Mouse (Mus musculus) limb, embryonic 15.5 days (tissue): ENCODE data around the gene Kntc1. TPM values are rescaled to one million over a fixed set of nuclear protein-coding genes. Genes with fewer than 3 reads are reported as not detected.

Source experiments
- ATAC-seq: fragments of 200-750 bp; cut with Nextera tagmentation; 2 replicates; pipeline ENCODE4 v1.8.0; 2017; ENCODE audit warnings: low read depth, moderate TSS enrichment; ENCODE audit not compliant: insufficient number of reproducible peaks, low FRiP score, low TSS enrichment
- H3K27ac ChIP-seq: fragments of 300-500 bp; sonication (generic); 2 replicates; pipeline ENCODE4 v1.5.1; 2015; ENCODE audit warnings: moderate library complexity, mild to moderate bottlenecking, inconsistent platforms
- H3K27me3 ChIP-seq: fragments of 300-500 bp; sonication (generic); 2 replicates; pipeline ENCODE4 v1.6.1; 2015; ENCODE audit warnings: inconsistent platforms
- H3K36me3 ChIP-seq: fragments of 300-500 bp; sonication (generic); 2 replicates; pipeline ENCODE4 v1.6.1; 2015; ENCODE audit warnings: inconsistent platforms
- H3K4me1 ChIP-seq: fragments of 300-500 bp; sonication (generic); 2 replicates; pipeline ENCODE4 v1.6.1; 2015; ENCODE audit warnings: inconsistent platforms
- H3K4me2 ChIP-seq: fragments of 300-500 bp; sonication (generic); 2 replicates; pipeline ENCODE4 v1.6.1; 2015; ENCODE audit warnings: mild to moderate bottlenecking, inconsistent platforms
- H3K4me3 ChIP-seq: fragments of 300-500 bp; sonication (generic); 2 replicates; pipeline ENCODE4 v1.5.1; 2015; ENCODE audit warnings: mild to moderate bottlenecking, inconsistent platforms
- H3K9ac ChIP-seq: fragments of 300-500 bp; sonication (generic); 2 replicates; pipeline ENCODE4 v1.6.1; 2015; ENCODE audit warnings: inconsistent platforms
- H3K9me3 ChIP-seq: fragments of 300-500 bp; sonication (generic); 2 replicates; pipeline ENCODE4 v1.6.1; 2016; ENCODE audit warnings: inconsistent platforms
- WGBS: fragments of 180-500 bp; shearing (Covaris S2); methylation state at CpG from one replicate; pipeline ENCODE4 v1.1.7; 2015; 5-methylcytosine and 5-hydroxymethylcytosine counted together
- polyA plus RNA-seq: library from polyadenylated mRNA; unstranded; fragments of >200 nt; fragmentation: Nextera tagmentation; extraction: Ambion mirVana; gene quantifications from 2 replicates; pipeline ENCODE4 v1.2.1, GENCODE M21; 2015

Kntc1 gene
- polyA plus RNA-seq, 1 experiment from 2014 or later, result 20.1 TPM

- ATAC-seq, result no peak
- Histone ChIP-seq H3K27ac (no peak overlapping the region), H3K4me1 (no peaks in the 10 kb centered on the region), H3K9me3 (no peaks in the 10 kb centered on the region), H3K27me3 (no peaks in the 10 kb centered on the region), H3K4me3 (no peak overlapping the region), H3K4me2 (no peak overlapping the region), H3K9ac (no peak overlapping the region), H3K36me3 (no peaks in the 10 kb centered on the region)
- 40% methylated on average over 2 of the region's 2 CpGs for WGBS
Observed at GRCm38 (mm10) chr5:123851398-123851797, 101.9 kb downstream of the Kntc1 start.

- no peaks in the 10 kb centered on the region for H3K9me3 ChIP-seq
- no peaks in the 10 kb centered on the region for H3K36me3 ChIP-seq
- H3K4me2 ChIP-seq, result no peak overlapping the region
- H3K27me3 ChIP-seq, result no peaks in the 10 kb centered on the region
- ATAC-seq, result no peak
- H3K27ac ChIP-seq, result no peak overlapping the region
- no peak overlapping the region for H3K9ac ChIP-seq
- H3K4me1 ChIP-seq, result no peaks in the 10 kb centered on the region
- H3K4me3 ChIP-seq, result no peak overlapping the region
- 84% methylated on average over 11 of the region's 11 CpGs for WGBS
Observed at GRCm38 (mm10) chr5:123853877-123854504, 104.5 kb downstream of the Kntc1 start.

- Histone ChIP-seq H3K4me3 (no peak overlapping the region), H3K27ac (no peak overlapping the region), H3K9ac (no peak overlapping the region), H3K36me3 (no peaks in the 10 kb centered on the region), H3K27me3 (no peaks in the 10 kb centered on the region), H3K4me2 (no peak overlapping the region), H3K4me1 (no peaks in the 10 kb centered on the region), H3K9me3 (no peaks in the 10 kb centered on the region)
- 78% methylated on average over 9 of the region's 9 CpGs for WGBS
- no peak for ATAC-seq
Observed at GRCm38 (mm10) chr5:123854511-123854910, 105.0 kb downstream of the Kntc1 start.

GRCm38 (mm10) chr5:123858798-123859197, 109.3 kb downstream of the Kntc1 start:
- peaks cover 6% of the 10 kb centered on the region; the same call in 1 of the 2 replicates for H3K4me1 ChIP-seq
- no peak overlapping the region for H3K9ac ChIP-seq
- H3K27me3 ChIP-seq, result no peaks in the 10 kb centered on the region
- ATAC-seq, result no peak
- no peak overlapping the region for H3K4me2 ChIP-seq
- H3K4me3 ChIP-seq, result no peak overlapping the region
- no peak overlapping the region for H3K27ac ChIP-seq
- no peaks in the 10 kb centered on the region for H3K9me3 ChIP-seq
- 63% methylated on average over 11 of the region's 11 CpGs for WGBS
- H3K36me3 ChIP-seq, result no peaks in the 10 kb centered on the region

- no peak for ATAC-seq
- no peaks in the 10 kb centered on the region for H3K9me3 ChIP-seq
- 59% methylated on average over 15 of the region's 15 CpGs for WGBS
- peaks cover 7% of the 10 kb centered on the region; the same call in 1 of the 2 replicates for H3K4me1 ChIP-seq
- no peak overlapping the region for H3K9ac ChIP-seq
- peak overlapping the region; percentile 52; the same call in 1 of the 2 replicates for H3K27ac ChIP-seq
- H3K36me3 ChIP-seq, result no peaks in the 10 kb centered on the region
- no peaks in the 10 kb centered on the region for H3K27me3 ChIP-seq
- H3K4me3 ChIP-seq, result peak overlapping the region; percentile 12
- 0 out of 2 replicates have a peak overlapping the region, but pooled peaks have one; percentile 14 for H3K4me2 ChIP-seq
Observed at GRCm38 (mm10) chr5:123862374-123863350, 113.1 kb downstream of the Kntc1 start.

- Histone ChIP-seq H3K27ac (peak overlapping the region; percentile 22; the same call in 1 of the 2 replicates), H3K9me3 (no peaks in the 10 kb centered on the region), H3K27me3 (no peaks in the 10 kb centered on the region), H3K4me1 (peaks cover 7% of the 10 kb centered on the region; the same call in 1 of the 2 replicates), H3K4me2 (no peak overlapping the region), H3K36me3 (no peaks in the 10 kb centered on the region), H3K9ac (no peak overlapping the region), H3K4me3 (no peak overlapping the region)
- ATAC-seq, result no peak
- WGBS, result 86% methylated on average over 14 of the region's 14 CpGs
Observed at GRCm38 (mm10) chr5:123863934-123864333, 114.4 kb downstream of the Kntc1 start.

DNA sequence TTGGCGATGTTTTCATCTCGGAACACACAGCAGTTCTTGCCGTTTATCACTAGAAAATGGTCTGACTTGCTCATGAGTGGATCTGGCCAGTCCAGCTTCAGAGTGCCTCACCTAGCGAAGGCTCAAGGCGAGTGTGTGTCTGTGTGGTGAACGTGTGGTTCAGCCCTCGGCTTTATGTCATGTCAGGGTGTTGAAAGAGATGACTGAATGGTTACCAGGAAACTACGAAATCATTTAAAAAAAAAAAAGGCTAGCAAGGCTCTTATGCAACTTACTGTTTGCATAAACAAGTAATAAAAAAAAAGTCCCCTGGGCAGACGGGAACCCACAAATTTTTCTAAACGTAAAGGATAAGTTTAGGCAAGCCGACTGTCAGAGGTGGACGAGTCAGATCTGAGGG, 115.8 kb downstream of the Kntc1 start, which contains the start of gene Hcar2:
Gene Hcar2 (minus strand): TSS at position 135 of the 400 bp plus-strand sequence.
- ATAC-seq, result no peak
- no peaks in the 10 kb centered on the region for H3K27me3 ChIP-seq
- no peaks in the 10 kb centered on the region for H3K36me3 ChIP-seq
- no peak within 1 kb of the TSS for H3K4me3 ChIP-seq
- H3K9me3 ChIP-seq, result no peaks in the 10 kb centered on the region
- H3K27ac ChIP-seq, result peak within 1 kb of the TSS; percentile 27; the same call in 1 of the 2 replicates
- H3K9ac ChIP-seq, result no peak within 1 kb of the TSS
- 0 out of 2 replicates have a peak within 1 kb of the TSS, but pooled peaks have one; percentile 2 for H3K4me2 ChIP-seq
- WGBS, result 66% methylated on average over 12 of the region's 12 CpGs
- H3K4me1 ChIP-seq, result peaks cover 7% of the 10 kb centered on the region; the same call in 1 of the 2 replicates

GRCm38 (mm10) chr5:123866457-123866856, 116.9 kb downstream of the Kntc1 start:
- no peaks in the 10 kb centered on the region for H3K27me3 ChIP-seq
- no peak overlapping the region for H3K27ac ChIP-seq
- H3K4me2 ChIP-seq, result no peak overlapping the region
- 78% methylated on average over 4 of the region's 4 CpGs for WGBS
- peaks cover 7% of the 10 kb centered on the region; the same call in 1 of the 2 replicates for H3K4me1 ChIP-seq
- no peak overlapping the region for H3K9ac ChIP-seq
- no peak for ATAC-seq
- no peak overlapping the region for H3K4me3 ChIP-seq
- no peaks in the 10 kb centered on the region for H3K36me3 ChIP-seq
- no peaks in the 10 kb centered on the region for H3K9me3 ChIP-seq

- Histone ChIP-seq H3K4me2 (no peak overlapping the region), H3K27ac (peak overlapping the region; percentile 57), H3K36me3 (no peaks in the 10 kb centered on the region), H3K4me3 (no peak overlapping the region), H3K9me3 (no peaks in the 10 kb centered on the region), H3K9ac (no peak overlapping the region), H3K4me1 (no peaks in the 10 kb centered on the region), H3K27me3 (no peaks in the 10 kb centered on the region)
- no peak for ATAC-seq
- 68% methylated on average over 4 of the region's 4 CpGs for WGBS
Observed at GRCm38 (mm10) chr5:123869615-123870014, 120.1 kb downstream of the Kntc1 start.
